Mouse (Mus musculus) urinary bladder, postnatal 14 days (tissue): Measurements from ENCODE around the gene Nckap5.

Source experiments
- DNase-seq: peaks from one replicate; pipeline ENCODE4 v3.0.0; 2021; ENCODE audit warnings: low spot score

Gene Nckap5

DNA sequence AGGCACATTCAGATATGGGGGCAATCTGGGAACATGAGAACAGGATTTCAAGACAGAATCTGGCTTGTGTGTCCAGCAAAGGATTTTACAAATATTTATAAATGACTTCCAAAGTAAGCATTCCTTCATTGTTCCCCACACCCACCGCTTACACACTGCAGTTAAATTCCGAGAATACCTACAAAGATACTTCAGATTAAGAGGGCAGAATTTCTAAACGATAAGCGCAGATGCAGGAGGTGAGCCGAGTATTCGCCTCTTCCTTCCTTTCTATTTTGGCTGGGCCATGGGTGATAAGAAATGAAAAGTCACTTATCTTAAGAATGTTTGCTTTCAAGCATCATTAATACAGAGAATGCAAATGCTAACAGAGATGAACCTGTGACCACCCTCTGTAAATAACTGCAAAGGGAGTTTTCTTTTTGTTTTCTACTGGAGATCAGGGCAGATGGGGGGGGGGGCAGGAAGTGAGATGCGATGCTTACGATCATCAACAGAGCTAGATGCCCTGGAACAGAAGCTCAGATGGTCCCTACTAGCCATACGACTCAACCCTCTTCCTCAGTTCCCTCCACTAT, 213.0 kb downstream of the Nckap5 start:
- DNase-seq: no peak

DNA sequence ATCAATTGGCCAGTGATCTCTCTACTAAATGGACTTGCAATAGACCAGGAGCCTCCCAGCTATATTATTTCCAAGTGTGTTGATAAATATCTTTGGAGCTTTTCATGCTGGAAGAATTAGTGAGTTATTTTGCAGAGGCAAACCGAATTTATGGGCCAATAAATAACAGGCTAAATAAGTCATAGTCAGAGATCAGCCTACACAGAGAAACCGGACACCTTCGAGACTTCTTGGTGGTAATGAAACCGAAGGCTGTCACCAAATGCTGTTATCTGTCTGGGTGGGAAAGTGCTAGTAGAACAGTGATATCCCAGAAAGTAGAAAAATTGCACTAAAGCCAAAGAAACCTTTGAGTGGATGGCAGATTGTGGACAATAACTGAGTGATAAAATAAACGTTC, 213.6 kb downstream of the Nckap5 start:
- no peak for DNase-seq

DNA sequence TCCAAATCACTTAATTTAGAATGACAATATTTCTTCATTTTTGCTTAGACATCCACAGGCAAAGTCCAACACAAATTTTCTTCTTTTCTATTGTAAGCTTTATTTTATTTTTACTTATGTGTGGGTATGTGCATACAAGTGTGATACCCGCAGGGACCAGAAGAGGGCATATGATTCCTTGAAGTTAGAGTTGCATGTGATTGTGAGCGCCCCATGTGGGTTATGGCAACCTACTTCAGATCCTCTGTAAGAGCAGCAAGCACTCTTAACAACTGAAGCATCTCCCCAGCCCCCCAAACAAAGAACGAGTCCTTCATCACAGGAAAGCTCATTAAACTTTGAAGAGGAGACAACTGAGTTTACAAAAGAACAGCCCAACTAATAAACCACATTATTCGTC, 217.7 kb downstream of the Nckap5 start:
- no peak for DNase-seq

DNA sequence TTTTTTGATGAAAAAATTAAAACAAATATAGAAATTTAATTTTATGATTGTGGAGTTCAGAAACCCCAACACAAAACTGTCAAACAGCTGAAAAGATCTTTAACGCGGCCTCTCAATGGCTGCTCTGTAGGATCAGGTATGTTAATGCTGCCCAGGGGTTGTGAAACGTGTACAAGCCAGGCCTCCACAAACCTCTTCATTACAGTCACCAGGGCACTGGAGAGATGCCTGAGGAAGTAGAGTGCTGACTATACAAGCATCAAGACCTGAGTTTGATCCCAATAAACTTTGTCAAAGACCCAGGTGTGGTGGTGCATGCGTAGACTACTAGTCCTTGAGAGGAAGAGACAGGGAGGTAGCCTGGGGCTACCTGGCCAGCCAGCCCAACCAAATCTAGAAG, 222.0 kb downstream of the Nckap5 start:
- no peak for DNase-seq

DNA sequence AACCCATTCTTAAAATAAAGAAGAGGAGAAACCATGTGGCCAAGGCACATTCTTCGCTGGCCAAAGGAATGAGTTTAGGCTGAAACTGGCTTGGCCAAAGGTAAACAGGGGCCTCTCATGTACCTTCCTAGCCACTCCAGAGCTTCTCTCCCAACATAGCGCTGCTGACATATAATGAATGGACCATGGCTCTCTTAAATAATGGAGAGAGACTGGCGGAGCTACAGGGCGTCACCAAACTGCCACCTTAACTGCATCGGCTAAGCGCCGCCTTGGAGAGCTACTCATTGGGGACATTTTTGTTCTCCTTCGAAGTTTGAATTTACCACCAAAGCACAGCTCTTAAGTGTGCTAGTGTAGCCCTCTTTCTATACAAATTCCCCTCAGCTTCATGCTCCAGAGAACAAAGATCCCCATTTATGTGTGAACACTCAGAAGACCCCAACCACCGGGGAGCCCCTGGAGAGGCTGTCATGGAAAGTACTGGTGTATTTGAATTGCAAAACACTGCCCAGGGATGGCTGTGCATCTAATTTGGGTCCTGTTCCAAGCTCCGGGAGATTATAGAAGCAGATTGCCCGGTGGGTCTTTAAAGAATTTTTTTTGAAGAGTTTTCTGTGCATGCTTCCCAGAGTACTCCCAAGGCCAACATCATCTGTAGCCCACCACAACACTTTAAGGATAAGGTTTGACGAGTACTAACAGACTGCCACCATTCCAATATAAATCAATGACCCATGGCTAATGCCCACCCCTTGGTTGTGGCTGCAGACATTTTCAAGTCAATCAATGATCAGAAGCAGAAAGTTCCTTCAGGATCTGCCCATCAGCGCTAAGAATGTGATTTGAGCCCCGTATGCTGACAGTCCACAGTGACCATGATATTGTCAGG, 224.2 kb downstream of the Nckap5 start:
- no peak for DNase-seq

DNA sequence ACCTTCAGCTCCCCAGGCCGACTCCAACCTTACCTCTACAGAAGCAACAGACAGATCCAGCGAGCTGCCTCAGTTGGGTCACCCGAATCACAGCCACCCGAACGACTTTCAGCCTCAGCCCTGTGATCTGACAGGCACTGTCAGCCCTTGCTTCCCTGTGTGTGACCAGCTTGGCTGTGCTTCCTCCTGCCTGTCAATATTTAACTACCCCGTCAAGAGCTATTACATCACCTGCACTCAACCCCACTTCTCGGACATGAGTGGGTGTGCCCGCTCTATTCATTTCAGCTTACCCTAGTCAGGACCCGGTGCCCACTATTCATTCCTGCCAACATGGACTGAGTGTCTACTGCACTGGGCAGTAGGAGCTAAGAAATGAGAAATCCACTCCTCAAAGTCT, 226.0 kb downstream of the Nckap5 start:
- DNase-seq: no peak

DNA sequence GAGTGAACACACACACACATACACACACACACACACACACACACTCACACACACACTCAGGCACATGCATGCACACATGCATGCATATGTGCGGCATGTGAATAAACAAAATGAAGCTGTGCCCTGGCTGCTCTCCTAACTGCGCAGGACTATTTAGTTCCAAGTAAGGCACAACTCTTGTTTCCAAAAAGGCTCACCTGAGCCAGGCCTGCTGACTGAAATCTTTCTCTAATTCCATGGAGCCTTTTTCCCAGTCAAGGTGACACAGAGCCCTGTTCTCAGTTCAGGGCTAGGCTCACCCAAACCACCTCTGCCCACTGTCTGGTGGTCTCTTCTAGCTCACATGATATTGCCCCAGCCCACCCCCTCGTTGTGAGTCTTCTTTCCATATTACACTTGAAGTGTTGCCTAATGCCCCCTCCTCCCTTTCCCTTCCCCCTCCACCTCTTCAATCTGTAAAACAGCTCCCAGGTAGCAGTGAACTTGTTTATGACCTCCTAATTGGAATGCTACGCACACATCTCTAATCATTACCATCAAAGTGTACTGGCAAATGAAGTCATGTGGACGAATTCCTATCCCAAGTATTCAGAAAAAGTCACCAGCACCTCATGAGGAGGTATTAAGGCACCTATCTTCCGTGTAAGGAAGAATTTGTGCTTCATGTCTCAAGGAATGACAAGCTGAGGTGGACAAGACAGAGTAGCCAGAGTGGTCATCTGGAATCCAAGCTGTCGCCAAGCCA, 226.7 kb downstream of the Nckap5 start:
- DNase-seq: no peak

DNA sequence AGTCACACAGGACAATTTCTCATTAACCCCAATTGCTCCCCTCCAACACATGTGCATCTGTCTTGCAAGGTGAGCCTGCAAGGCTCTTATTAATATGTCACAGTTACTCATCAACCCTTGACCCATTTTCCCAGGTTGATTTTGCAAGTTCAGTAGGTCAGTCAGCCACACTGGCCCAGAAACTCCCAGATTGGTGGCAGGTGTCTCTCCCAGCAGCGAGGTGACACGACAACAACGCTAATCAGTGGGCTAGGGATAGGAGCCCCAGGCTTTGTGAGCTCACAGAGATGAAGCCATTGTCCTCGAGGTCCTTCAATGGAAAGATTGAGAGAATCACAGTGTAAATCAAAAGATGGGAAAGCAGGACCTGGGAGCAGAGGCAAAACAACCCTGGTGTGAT, 230.0 kb downstream of the Nckap5 start:
- DNase-seq: no peak

DNA sequence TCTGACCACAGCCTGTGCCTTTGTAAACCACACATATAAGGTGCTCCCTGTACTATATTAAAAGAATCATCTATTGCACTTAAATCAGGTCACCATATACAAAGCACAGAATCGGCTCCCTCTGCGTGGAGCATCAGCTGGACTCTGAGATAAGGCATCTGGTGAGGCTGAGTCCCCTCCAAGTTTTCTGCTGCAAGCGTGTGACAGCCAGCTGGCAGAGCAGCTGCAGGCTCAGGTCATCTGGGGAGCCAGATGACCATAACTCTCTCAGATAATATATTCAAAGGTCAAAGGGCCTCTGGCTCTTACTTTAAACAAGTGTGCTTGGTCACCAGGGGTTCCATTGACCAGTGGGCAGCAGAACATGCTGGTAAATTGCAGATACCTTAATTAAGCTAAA, 233.2 kb downstream of the Nckap5 start:
- DNase-seq: peak; percentile 28

DNA sequence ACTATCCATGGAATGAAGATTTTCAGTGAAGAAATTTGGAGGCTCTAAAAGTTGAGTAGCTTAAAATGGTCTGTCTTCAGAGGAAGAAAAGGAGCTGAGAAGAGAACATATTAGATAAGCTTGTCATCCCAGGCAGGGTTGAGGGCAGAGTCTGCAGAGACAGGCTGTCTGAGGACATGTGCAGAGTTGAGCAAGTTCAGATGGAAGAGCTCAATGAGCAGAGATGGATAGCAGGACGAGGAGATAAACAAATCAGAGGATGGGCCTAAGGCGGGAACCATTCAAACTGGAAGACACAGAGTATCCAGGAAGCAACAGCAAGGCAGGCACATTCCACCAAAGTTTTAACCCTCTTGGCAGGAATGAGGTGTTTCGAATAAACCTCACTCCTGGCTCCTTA, 235.8 kb downstream of the Nckap5 start:
- no peak for DNase-seq

DNA sequence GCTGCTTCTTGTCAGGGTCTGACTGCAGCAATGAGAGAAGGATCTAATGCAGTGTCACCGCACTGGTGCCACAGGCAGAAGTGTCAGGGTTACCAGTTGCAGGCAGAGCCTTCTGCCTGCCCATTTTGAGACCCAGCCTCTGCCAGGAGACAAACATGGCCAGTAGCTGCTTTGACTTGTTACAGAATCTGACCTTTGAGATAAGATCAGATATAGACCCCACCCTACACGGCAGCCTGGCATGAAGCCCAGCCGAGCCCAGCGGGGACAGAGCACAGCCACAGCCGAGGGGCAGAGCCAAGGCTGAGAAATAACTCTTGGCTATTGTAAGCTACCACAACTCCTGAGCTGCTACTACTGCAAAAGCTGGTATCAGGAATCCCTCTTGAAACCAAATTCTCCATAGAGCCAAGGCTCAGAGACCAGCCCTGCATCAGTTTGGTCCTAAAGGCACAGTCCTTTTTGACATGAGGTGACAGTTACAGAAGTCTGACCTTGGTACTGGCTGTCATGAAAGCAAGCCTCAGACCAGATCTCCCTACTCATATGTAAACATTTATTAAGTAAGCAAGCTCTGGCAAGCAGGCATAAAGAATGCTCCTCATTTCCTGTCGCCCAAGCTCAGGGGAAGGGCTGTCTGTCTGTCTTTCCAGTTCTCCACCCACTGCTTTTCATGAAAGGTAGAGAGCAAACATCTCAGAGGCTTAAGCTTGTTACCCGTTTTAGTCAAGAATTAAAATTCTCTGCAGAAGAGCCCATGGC, 237.4 kb downstream of the Nckap5 start:
- DNase-seq: peak; percentile 84

DNA sequence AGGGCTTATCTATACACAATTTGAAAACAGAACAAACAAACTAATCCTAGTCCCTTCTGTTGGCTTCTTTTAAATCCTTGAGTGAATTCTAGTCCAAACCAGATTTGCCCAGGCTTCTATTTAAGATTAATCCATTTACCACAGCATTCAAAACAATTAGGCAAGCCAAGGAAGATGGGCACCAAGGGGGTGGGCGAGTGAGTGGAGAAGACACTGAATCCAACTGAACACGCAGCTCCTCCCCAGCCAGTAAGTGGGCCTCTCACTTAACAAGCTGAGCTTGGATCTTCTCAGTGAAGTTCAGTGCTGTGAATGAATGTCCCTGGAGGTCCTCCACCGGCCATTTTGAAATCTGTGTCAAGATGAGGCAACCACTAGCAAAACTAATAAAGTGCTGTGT, 239.7 kb downstream of the Nckap5 start:
- DNase-seq: no peak

DNA sequence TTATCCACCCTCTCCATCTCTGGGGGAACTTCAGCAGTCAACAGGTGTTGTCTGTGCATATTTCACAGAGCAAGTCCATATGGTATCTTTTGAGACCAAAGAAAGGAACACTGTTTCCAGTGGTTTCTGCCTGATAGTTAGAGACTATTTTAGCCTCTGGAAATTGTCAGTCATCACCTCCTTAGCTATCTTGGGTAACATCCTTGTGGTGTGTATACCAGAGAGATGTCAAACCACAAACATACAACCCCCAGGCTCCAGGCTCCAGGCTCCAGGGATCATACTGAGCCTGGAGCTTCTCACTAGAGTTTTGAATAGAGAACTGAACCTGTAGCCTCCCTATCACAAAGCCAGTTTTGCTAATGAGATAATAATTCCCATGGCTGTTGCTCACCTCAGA, 252.4 kb downstream of the Nckap5 start:
- DNase-seq: no peak

DNA sequence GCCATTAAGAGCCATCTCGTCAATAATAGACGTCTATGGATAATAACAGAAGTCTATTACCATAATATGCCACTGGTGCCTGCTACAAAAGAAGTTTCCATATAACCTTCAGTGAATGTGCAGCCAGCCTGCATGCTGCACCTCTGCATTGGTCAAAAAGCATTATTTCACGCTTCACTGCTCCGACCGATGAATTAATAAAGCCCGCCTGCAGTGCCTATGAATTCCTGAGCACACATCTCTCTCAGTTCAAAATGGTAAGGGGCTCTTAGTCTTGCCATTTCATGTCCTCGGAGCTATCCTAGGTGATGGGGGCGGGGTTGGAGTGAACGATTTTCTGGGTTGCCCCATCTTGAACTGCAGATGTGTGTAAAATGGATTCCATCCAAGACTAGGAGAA, 256.3 kb downstream of the Nckap5 start:
- DNase-seq: no peak

DNA sequence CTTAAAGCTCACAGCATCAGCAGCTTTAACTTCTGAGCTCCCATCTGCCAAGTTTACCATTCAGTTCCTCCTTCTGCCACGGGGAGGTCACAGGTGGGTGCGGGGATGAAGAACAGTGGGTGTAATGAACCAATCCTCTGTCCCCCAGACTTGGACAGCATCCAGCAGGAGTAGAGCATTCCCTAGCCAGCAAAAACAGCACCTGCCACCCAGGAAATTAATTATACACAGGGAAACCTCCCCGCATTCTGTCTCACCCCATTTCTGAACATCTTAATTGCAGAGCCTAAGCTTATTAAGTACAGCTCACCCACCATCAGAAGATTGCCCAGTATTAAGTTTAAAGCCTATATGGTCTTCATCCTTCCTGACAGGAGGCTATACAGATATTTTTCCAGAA, 256.9 kb downstream of the Nckap5 start:
- no peak for DNase-seq

DNA sequence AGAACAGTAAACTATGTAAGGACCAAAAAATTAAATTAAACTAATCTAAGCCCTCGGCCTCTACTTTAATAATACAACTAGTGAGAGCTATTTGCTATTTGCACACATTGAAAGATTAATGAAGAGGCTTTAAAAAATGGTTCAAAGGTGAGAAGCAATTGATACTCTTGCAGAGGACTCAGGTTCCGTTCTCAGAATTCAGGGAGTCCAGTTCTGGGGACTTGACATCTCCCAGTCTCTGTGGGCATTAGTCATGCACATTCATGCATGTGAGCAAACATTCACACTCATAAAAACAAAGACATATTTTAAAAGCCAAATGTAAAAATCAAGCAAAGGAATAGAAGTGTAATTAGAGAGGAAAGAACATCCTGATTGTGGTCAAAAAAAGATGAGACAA, 257.5 kb downstream of the Nckap5 start:
- DNase-seq: no peak

DNA sequence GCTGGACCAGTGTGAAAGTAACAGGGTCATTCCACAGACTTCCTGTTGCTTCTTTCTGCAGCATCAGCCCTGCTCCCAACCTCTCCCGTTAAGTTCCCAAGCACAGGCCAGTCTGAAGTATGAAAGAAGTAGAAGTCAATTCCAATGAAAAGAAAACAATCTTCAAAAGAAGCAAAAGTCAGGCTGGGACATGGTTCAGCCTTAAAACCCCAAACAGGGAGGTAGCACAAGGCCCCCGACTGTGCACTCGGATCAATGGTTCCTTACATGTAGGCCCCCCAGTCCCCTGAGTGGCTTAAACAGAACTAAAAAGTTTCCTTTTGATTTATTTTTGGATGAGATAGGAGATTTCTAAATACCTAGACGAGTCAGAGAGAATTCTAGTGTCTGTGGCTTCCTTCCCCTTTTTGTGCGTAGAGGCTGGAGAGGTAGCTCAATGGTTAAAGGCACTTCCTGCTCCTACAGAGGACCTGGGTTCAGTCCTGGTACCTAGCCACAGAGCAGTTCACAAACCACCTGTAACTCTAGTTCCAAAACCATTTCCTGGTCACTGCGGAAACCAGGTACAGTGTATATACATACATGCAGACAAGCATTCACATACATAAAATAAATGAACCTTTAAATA, 260.9 kb downstream of the Nckap5 start:
- no peak for DNase-seq

DNA sequence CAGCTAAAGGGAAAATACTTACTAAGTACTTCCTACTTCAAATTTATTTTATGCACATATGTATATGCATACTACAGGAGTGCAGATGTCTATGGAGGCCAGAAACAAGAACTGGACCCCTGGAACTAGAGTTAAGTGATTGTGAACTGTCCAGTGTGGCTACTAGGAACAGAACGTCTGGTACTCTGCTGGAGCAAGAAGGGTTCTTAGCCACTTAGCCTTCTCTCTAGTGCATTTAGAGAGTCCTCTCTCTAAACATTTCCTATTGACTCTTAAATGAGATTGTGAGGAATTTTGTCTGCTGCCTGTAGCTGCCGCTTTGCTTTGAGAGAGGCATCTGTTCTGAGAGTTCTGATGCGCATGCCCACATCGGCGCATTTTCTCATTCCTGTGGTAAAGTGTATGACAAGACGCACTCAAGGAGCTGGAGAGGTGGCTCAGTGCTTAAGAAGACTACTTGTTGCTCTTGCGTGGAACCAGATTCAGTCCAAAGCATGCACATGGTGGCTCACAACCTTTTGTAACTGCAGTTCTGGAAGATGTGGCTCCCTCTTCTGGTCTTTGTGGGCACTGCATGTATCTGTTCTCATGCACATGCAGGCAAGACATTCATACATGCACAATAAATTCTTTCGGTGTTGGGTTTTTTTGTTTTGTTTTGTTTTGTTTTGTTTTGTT, 261.9 kb downstream of the Nckap5 start:
- peak; percentile 32 for DNase-seq

DNA sequence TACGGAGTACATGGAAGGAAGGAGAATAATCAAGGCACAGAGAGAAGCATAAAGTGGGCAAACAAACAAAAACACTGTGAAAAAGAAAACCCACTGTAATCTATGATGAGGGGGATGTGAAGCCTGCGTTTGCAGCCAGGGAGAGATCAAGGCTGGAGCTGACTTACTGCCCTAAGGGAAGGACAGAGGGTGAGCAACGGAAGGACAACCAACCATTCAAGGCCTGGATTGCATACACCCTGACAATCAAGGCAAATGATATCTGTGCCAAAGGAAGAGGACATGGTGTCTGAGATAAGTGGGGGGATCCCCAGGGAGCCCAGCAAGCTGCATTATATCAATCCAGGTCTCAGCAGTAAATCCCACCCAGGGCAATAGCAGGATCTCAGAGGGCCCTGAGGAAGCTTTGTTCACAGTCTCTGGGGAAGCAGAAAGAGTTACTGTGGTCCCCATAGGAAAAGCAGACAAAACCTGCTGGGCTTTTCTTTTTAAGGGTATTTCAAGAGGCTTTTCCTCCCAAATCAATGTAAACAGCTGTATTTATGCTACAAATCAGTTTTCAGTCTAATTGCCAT, 265.4 kb downstream of the Nckap5 start:
- DNase-seq: no peak

DNA sequence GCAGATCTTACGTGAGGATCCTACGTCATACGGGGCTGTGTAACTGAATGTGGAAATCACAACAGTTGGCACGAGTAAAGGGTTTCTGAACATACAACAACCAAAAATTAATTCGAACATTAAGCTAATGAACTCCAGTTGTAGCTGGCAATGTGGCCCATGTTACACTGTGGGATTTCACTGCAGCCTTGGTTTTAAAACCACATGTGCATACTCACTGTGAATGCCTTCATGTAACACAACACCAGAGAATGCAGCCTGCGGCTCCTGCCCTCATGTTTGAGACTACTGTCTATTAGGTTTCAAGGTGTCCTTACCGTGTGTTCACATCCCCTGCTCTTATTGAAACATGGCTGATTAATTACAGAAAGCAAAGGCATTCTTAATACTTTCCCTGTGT, 269.7 kb downstream of the Nckap5 start:
- DNase-seq: no peak

DNA sequence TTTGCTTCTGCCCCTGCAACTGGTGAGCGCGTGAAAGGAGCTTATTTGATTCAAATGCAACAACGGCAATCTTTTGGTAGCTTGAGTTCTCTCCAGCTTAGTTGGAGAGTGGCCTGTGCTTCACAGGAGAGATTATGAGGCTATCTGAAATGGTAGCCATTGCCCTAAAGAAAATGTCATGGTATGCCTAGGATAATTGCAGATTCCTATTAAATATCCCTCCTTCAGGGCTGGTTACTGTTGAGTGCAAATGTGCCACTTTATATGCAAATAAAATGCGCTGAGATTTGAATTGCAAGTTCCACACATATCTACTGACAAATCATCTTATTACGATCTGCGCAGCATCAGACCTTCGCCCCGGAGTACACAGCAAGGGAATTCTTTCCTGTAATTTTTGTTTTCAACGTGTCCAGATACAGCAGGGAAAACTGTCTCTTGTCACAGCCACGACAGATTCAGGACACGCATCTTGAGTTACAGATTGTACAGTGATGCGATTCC, 272.8 kb downstream of the Nckap5 start:
- no peak for DNase-seq
